Mouse (Mus musculus) CH12.LX (cell line): ENCODE data around the gene Zbp1. TPM values are rescaled to one million over a fixed set of nuclear protein-coding genes. Genes with fewer than 3 reads are reported as not detected.

Experiments used
- DNase-seq: peaks from one replicate; pipeline ENCODE4 v3.0.0-alpha.2; 2013; ENCODE audit errors: extremely low read depth
- H3K27ac ChIP-seq: 2 replicates; pipeline ENCODE4 v1.5.1; 2012; ENCODE audit warnings: low read depth, mild to moderate bottlenecking, control low read depth, moderate library complexity; ENCODE audit not compliant: insufficient read depth
- H3K27me3 ChIP-seq: replicated peaks from 2 replicates; pipeline ENCODE3; 2012; ENCODE audit warnings: inconsistent platforms
- H3K36me3 ChIP-seq, 2 experiments: replicated peaks in 1 of 2; 2 replicates each; pipeline versions ENCODE3 to v1.6.1; 2012; ENCODE audit warnings: inconsistent platforms in 1 of 2, low read length in 1 of 2, mild to moderate bottlenecking in 1 of 2, mixed read lengths in 1 of 2, moderate library complexity in 1 of 2; ENCODE audit not compliant: control insufficient read depth in 1 of 2, insufficient read depth in 1 of 2
- H3K4me1 ChIP-seq, 2 experiments: 2 replicates each; pipeline ENCODE4 v1.6.1; 2012; ENCODE audit warnings: inconsistent platforms in 1 of 2, moderate library complexity in 1 of 2; ENCODE audit not compliant: insufficient read depth in 2 of 2, control insufficient read depth in 1 of 2
- H3K4me2 ChIP-seq: 2 replicates; pipeline ENCODE4 v1.6.1; 2012; ENCODE audit warnings: low read depth, mild to moderate bottlenecking, control low read depth; ENCODE audit not compliant: poor library complexity, insufficient read depth, severe bottlenecking
- H3K4me3 ChIP-seq, 3 experiments: fragments of 150-350 bp in 1 of 3; sonication (generic) in 1 of 3; replicated peaks in 1 of 3; 2 replicates each; pipeline versions ENCODE3 to v1.5.1; 2011 to 2012; ENCODE audit warnings: low read depth in 2 of 3, low read length in 2 of 3, mild to moderate bottlenecking in 2 of 3, moderate library complexity in 2 of 3, control low read depth in 1 of 3, improper control_type of control experiment in 1 of 3, inconsistent platforms in 1 of 3, mixed read lengths in 1 of 3; ENCODE audit not compliant: poor library complexity in 1 of 3
- H3K79me2 ChIP-seq: replicated peaks from 2 replicates; pipeline ENCODE4 v1.6.1; 2012; ENCODE audit warnings: mild to moderate bottlenecking, moderate library complexity; ENCODE audit not compliant: control insufficient read depth, poor library complexity, insufficient read depth, severe bottlenecking; ENCODE audit errors: extremely low read depth
- H3K9ac ChIP-seq: 2 replicates; pipeline ENCODE4 v1.6.1; 2012; ENCODE audit warnings: low read depth, mild to moderate bottlenecking, control low read depth, moderate library complexity; ENCODE audit not compliant: insufficient read depth
- H3K9me3 ChIP-seq: replicated peaks from 2 replicates; pipeline ENCODE3; 2012; ENCODE audit warnings: low read length, inconsistent platforms, mixed read lengths
- BHLHE40 ChIP-seq: IDR thresholded peaks from 2 replicates; pipeline ENCODE4 v1.6.1; 2011; ENCODE audit warnings: mild to moderate bottlenecking, low read depth, low read length, improper control_type of control experiment
- CHD2 ChIP-seq: IDR thresholded peaks from 2 replicates; pipeline ENCODE4 v1.6.1; 2011; ENCODE audit warnings: low read length, improper control_type of control experiment
- CTCF ChIP-seq, 2 experiments: IDR thresholded peaks in 1 of 2; conservative IDR thresholded peaks in 1 of 2; 2 replicates each; pipeline ENCODE4 v1.5.1; 2011 to 2012; ENCODE audit warnings: low read depth in 2 of 2, low read length in 2 of 2, improper control_type of control experiment in 1 of 2, inconsistent platforms in 1 of 2, mild to moderate bottlenecking in 1 of 2, moderate library complexity in 1 of 2
- EP300 ChIP-seq: IDR thresholded peaks from 2 replicates; pipeline ENCODE4 v1.6.1; 2011; ENCODE audit warnings: low read length, improper control_type of control experiment
- GABPA ChIP-seq: IDR thresholded peaks from 2 replicates; pipeline ENCODE4 v1.6.1; 2012; ENCODE audit warnings: low read depth, low read length, improper control_type of control experiment, inconsistent platforms; ENCODE audit not compliant: insufficient replicate concordance
- IRF4 ChIP-seq: IDR thresholded peaks from 2 replicates; pipeline ENCODE4 v1.6.1; 2014; ENCODE audit warnings: low read depth, mild to moderate bottlenecking, inconsistent platforms, low read length, improper control_type of control experiment
- MAFK ChIP-seq: IDR thresholded peaks from 2 replicates; pipeline ENCODE4 v1.6.1; 2011; ENCODE audit warnings: low read length, improper control_type of control experiment; ENCODE audit not compliant: insufficient replicate concordance
- MAX ChIP-seq: IDR thresholded peaks from 2 replicates; pipeline ENCODE4 v1.6.1; 2011; ENCODE audit warnings: low read length, improper control_type of control experiment
- NELFE ChIP-seq: IDR thresholded peaks from 2 replicates; pipeline ENCODE4 v1.6.1; 2011; ENCODE audit warnings: low read depth, low read length, improper control_type of control experiment
- NRF1 ChIP-seq: IDR thresholded peaks from 2 replicates; pipeline ENCODE4 v1.6.1; 2014; ENCODE audit warnings: low read depth, mild to moderate bottlenecking, inconsistent platforms, low read length, improper control_type of control experiment, moderate library complexity
- PAX5 ChIP-seq: IDR thresholded peaks from 2 replicates; pipeline ENCODE4 v1.6.1; 2012; ENCODE audit warnings: low read length, inconsistent platforms, mixed read lengths
- RCOR1 ChIP-seq: conservative IDR thresholded peaks from 2 replicates; pipeline ENCODE4 v1.6.1; 2012; ENCODE audit warnings: low read depth, mild to moderate bottlenecking, inconsistent platforms, low read length, improper control_type of control experiment
- SMC3 ChIP-seq: IDR thresholded peaks from 2 replicates; pipeline ENCODE4 v1.6.1; 2011; ENCODE audit warnings: low read depth, low read length, improper control_type of control experiment
- TBP ChIP-seq: conservative IDR thresholded peaks from 2 replicates; pipeline ENCODE4 v1.6.1; 2011; ENCODE audit warnings: low read depth, low read length, improper control_type of control experiment
- ZKSCAN1 ChIP-seq: IDR thresholded peaks from 2 replicates; pipeline ENCODE4 v1.6.1; 2012; ENCODE audit warnings: low read depth, inconsistent platforms, low read length, improper control_type of control experiment, borderline replicate concordance
- ZNF384 ChIP-seq: IDR thresholded peaks from 2 replicates; pipeline ENCODE4 v1.6.1; 2012; ENCODE audit warnings: low read depth, low read length, improper control_type of control experiment, inconsistent platforms
- dilution Hi-C: fragments of 300-500 bp; cut with MboI; formaldehyde crosslinking; loops from 2 replicates; pipeline ENCODE4 v1.14.3; 2020; ENCODE audit warnings: low sequenced_read_pairs; ENCODE audit not compliant: extremely low pct_unique_long_range_greater_than_20kb, extremely low pct_ligation_motif_present
- in situ Hi-C: fragments of 300-500 bp; cut with MboI; formaldehyde crosslinking; loops from 3 replicates; pipeline ENCODE4 v1.14.3; 2019; ENCODE audit warnings: low sequenced_read_pairs, low pct_ligation_motif_present, low pct_unique_long_range_greater_than_20kb, mixed read lengths
- polyA plus RNA-seq: library from polyadenylated mRNA; unstranded; fragments of >175 nt; gene quantifications from 2 replicates; pipeline ENCODE4 v1.2.1, GENCODE M21; 2012; ENCODE audit warnings: low read depth; ENCODE audit not compliant: insufficient read length
- total RNA-seq, 2 experiments: library from RNA; depleted of rRNA; stranded (reverse); fragments of 300-350 nt in 1 of 2; fragments of >200 nt in 1 of 2; gene quantifications; 2 replicates each; pipeline ENCODE4 v1.2.3; 2012 to 2014

The Zbp1 gene
- total and polyA plus RNA-seq, 3 experiments: 8.1 to 9.8 (median 8.7) TPM

DNA sequence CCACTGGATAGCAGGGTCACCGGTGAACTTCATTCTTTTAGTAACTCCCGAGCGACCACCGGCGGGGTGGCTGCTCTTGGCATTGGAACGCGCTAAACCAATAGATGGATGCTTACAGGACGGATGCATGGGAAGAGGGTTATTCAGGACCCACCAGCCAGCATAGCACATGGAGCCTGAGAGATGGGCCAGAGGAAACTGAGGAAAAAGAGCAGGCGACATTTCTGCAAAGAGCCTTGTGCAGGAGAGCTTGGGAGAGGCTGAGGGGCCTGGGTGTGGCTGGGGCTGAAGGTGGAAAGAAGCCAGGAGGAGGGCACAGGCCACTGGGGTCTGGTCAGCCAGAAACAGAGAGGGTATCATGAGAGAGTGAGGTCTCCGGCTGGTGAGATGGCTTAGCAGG lies 35.4 kb downstream of the Zbp1 start:
- Histone ChIP-seq H3K4me1 (peaks cover 5 to 44% of the 10 kb centered on the region in 2 experiments; a peak in 3 of 4 replicates), H3K9ac (no peak overlapping the region), H3K27ac (no peak overlapping the region), H3K4me3 (no peak overlapping the region), H3K9me3 (no peaks in the 10 kb centered on the region), H3K4me2 (no peak overlapping the region), H3K36me3 (no peaks in the 10 kb centered on the region), H3K27me3 (peaks cover 75% of the 10 kb centered on the region), H3K79me2 (no peaks in the 10 kb centered on the region)
- in situ Hi-C loops: loop anchor here (5.0 to 25.0 kb wide), 2 partner anchors 76 to 346 kb away; no protein-coding TSS in a partner anchor
- dilution Hi-C loops: no loop called here
- no peak for DNase-seq
- no peak for TF ChIP-seq MAFK
- TF ChIP-seq, all 38 proteins: peak for 0

GRCm38 (mm10) chr2:173182796-173183195 lies 35.9 kb downstream of the Zbp1 start:
- no peak overlapping the region for H3K27ac ChIP-seq
- H3K79me2 ChIP-seq: no peaks in the 10 kb centered on the region
- H3K36me3 ChIP-seq: no peaks in the 10 kb centered on the region
- no peak for TF ChIP-seq IRF4
- TF ChIP-seq SMC3: peak; percentile 31; the same call in 1 of the 2 replicates
- no peak for TF ChIP-seq MAFK
- no peak for TF ChIP-seq CHD2
- no peak for TF ChIP-seq RCOR1
- TF ChIP-seq EP300: no peak
- no peak for TF ChIP-seq ZNF384
- TF ChIP-seq CTCF (conservative IDR thresholded peaks at IDR 0.05 in 1 of 2, IDR thresholded peaks at IDR 0.05 in 1 of 2; ENCODE audit: low read depth in 2 of 2, low read length in 2 of 2): peak in 1 of 2 experiments; percentile 26; a peak in 2 of 4 replicates
- TF ChIP-seq PAX5: no peak
- no peak for TF ChIP-seq ZKSCAN1
- no peak for TF ChIP-seq MAX
- TF ChIP-seq BHLHE40: no peak
- no peak for TF ChIP-seq TBP
- no peak for TF ChIP-seq GABPA
- TF ChIP-seq NRF1: no peak
- no peak for TF ChIP-seq NELFE
- TF ChIP-seq, all 38 proteins: peak for 2
- dilution Hi-C loops: no loop called here
- H3K9ac ChIP-seq: no peak overlapping the region
- no peak overlapping the region for H3K4me3 ChIP-seq
- in situ Hi-C loops: loop anchor here (5.0 to 25.0 kb wide), 2 partner anchors 75 to 345 kb away; no protein-coding TSS in a partner anchor
- DNase-seq: no peak
- peaks cover 5 to 44% of the 10 kb centered on the region in 2 experiments; a peak in 3 of 4 replicates for H3K4me1 ChIP-seq
- H3K9me3 ChIP-seq: no peaks in the 10 kb centered on the region
- peaks cover 79% of the 10 kb centered on the region for H3K27me3 ChIP-seq
- H3K4me2 ChIP-seq: no peak overlapping the region
